Comparison of ENCODE assay signal across 30 mouse cellular contexts in genomic region chr11:117774925-117775324, GRCm38 (mm10). TPM values are rescaled to one million over a fixed set of nuclear protein-coding genes. Genes with fewer than 3 reads are reported as not detected.
DNase-seq lines count a peak whose midpoint lies in the region; ATAC-seq and TF ChIP-seq lines count a peak whose summit lies in the region.
"Had no signal": no experiment of that assay in that cellular context is flagged by ENCODE, and none has a peak within 500 bp of the region (broad histone marks: within the 10 kb centered on the region; RNA-seq: fewer than 3 reads in every experiment).

No protein-coding gene starts in this region.

- intact Hi-C loops in heart, adult 2 months (cut with DNase I): no loop called here
- intact Hi-C loops in heart, postnatal 14 days (cut with DNase I): no loop called here

- no peaks in the 10 kb centered on the region for H3K27me3 ChIP-seq in heart, adult 2 months (ENCODE audit: control insufficient read depth, insufficient read depth, low read length)
- no peaks in the 10 kb centered on the region for H3K27me3 ChIP-seq in heart, embryonic 11.5 days (ENCODE audit: control insufficient read depth, insufficient read depth, low read length)
- H3K27me3 ChIP-seq: CH12.LX; embryonic facial prominence, embryonic 12.5 days; embryonic facial prominence, embryonic 15.5 days; heart, embryonic 15.5 days; Patski had no signal

- 75% methylated on average over 10 of the region's 10 CpGs for WGBS in heart, adult 2 months
- 91% methylated on average over 10 of the region's 10 CpGs for WGBS in heart, embryonic 11.5 days (ENCODE audit: insufficient replicate concordance)

- no peaks in the 10 kb centered on the region for H3K36me3 ChIP-seq in heart, adult 2 months (ENCODE audit: control insufficient read depth, insufficient read depth, low read length)
- H3K36me3 ChIP-seq in heart, embryonic 11.5 days (ENCODE audit: control insufficient read depth, insufficient read depth, low read length): peaks cover 25% of the 10 kb centered on the region
- H3K36me3 ChIP-seq: hindbrain, embryonic 15.5 days had no signal

- no peak overlapping the region for H3K4me2 ChIP-seq in heart, embryonic 11.5 days
- H3K4me2 ChIP-seq: embryonic facial prominence, embryonic 12.5 days; embryonic facial prominence, embryonic 15.5 days; heart, embryonic 15.5 days; hindbrain, embryonic 12.5 days; hindbrain, embryonic 15.5 days had no signal

- no peak overlapping the region for H3K4me3 ChIP-seq in heart, adult 2 months
- H3K4me3 ChIP-seq in heart, embryonic 11.5 days (ENCODE audit: low read depth, low read length): no peak overlapping the region
- H3K4me3 ChIP-seq: embryonic facial prominence, embryonic 12.5 days; embryonic facial prominence, embryonic 15.5 days; gastrocnemius, adult 2 months; heart, embryonic 15.5 days; hindbrain, embryonic 12.5 days; hindbrain, embryonic 15.5 days had no signal

- TF ChIP-seq POLR2A in heart, adult 2 months (IDR thresholded peaks at IDR 0.05; ENCODE audit: insufficient read depth, low read depth, low read length): no peak

- no peak for TF ChIP-seq EP300 in heart, adult 2 months (IDR thresholded peaks at IDR 0.05; ENCODE audit: insufficient read depth, low read depth, low read length)

- no peak for ATAC-seq in heart, embryonic 11.5 days (replicated peaks; ENCODE audit: insufficient number of reproducible peaks, low FRiP score, low TSS enrichment)
- ATAC-seq: forebrain, embryonic 14.5 days; forebrain, postnatal 0 days; intestine, postnatal 0 days; Patski had no signal

- H3K9ac ChIP-seq in heart, adult 2 months (ENCODE audit: low read depth, low read length): no peak overlapping the region
- H3K9ac ChIP-seq in heart, embryonic 11.5 days (ENCODE audit: low read depth, low read length): no peak overlapping the region
- H3K9ac ChIP-seq: embryonic facial prominence, embryonic 12.5 days; embryonic facial prominence, embryonic 15.5 days; forebrain, postnatal 0 days; heart, embryonic 15.5 days; hindbrain, embryonic 12.5 days; hindbrain, embryonic 15.5 days had no signal

- no peak for TF ChIP-seq CTCF in heart, adult 2 months (IDR thresholded peaks at IDR 0.05)

- no peak overlapping the region for H3K27ac ChIP-seq in heart, adult 2 months
- no peak overlapping the region for H3K27ac ChIP-seq in heart, embryonic 11.5 days (ENCODE audit: low read depth, low read length)
- H3K27ac ChIP-seq: embryonic facial prominence, embryonic 12.5 days; embryonic facial prominence, embryonic 15.5 days; gastrocnemius, adult 2 months; heart, embryonic 15.5 days; hindbrain, embryonic 12.5 days; hindbrain, embryonic 15.5 days had no signal

- peak; percentile 47 to 60 for DNase-seq in cerebellum, postnatal 14 days
- no peak for DNase-seq in cerebellum, adult 18-20 months
- DNase-seq in heart, adult 2 months: peak; percentile 44 to 53
- peak; percentile 44 to 59 for DNase-seq in heart, postnatal 14 days
- DNase-seq in heart, postnatal 4 days: no peak
- DNase-seq: adrenal gland, postnatal 10 days; adrenal gland, postnatal 36 days; B cell, adult 2 months; cerebellum, adult 2 months; cerebellum, adult 9-11 months; forebrain, postnatal 0 days; gastrocnemius, adult 2 months; gastrocnemius, postnatal 14 days; kidney, adult 2 months had no signal

- no peaks in the 10 kb centered on the region for H3K79me2 ChIP-seq in heart, adult 2 months (replicated peaks; ENCODE audit: control insufficient read depth, insufficient read depth, low read length)

- peaks cover 3% of the 10 kb centered on the region; the same call in 1 of the 2 replicates for H3K4me1 ChIP-seq in heart, adult 2 months (ENCODE audit: control insufficient read depth, insufficient read depth, low read length)
- H3K4me1 ChIP-seq in heart, embryonic 11.5 days (ENCODE audit: control insufficient read depth, insufficient read depth, low read length): peaks cover 14% of the 10 kb centered on the region

- H3K9me3 ChIP-seq in heart, embryonic 11.5 days (replicated peaks; ENCODE audit: control insufficient read depth, low read length): no peaks in the 10 kb centered on the region
- H3K9me3 ChIP-seq: embryonic facial prominence, embryonic 12.5 days; embryonic facial prominence, embryonic 15.5 days; G1E; heart, embryonic 15.5 days; hindbrain, embryonic 12.5 days; hindbrain, embryonic 15.5 days had no signal

RNA-seq across cellular contexts. Expression of gene Tmc8, which starts 7.0 kb away (rescaled TPM):
- 1 to 10 TPM; 3.3 to 3.7 TPM for total RNA-seq in heart, adult 2 months (2021)
- polyA plus RNA-seq in heart, adult 2 months (2012; rRNA removed): 6.1 and 9.5 TPM in 2 replicates
- 4.4 and 4.5 TPM in 2 replicates for polyA plus RNA-seq in heart, embryonic 11.5 days (2014; fragmentation: Nextera tagmentation; extraction: Ambion mirVana)
- 1 to 10 TPM; 5.0 to 7.3 TPM for total RNA-seq in heart, postnatal 14 days (2021)
- 1 to 10 TPM; 3.1 to 3.3 TPM for total RNA-seq in heart, postnatal 4 days (2021)

RNA-seq across cellular contexts. Expression of gene Tmc6, which starts 7.1 kb away (rescaled TPM):
- 10 to 100 TPM; 12.6 to 15.7 TPM for total RNA-seq in heart, adult 2 months (2021)
- polyA plus RNA-seq in heart, adult 2 months (2012; rRNA removed): 18.1 and 23.3 TPM in 2 replicates
- polyA plus RNA-seq in heart, embryonic 11.5 days (2014; fragmentation: Nextera tagmentation; extraction: Ambion mirVana): 23.8 and 26.2 TPM in 2 replicates
- 10 to 100 TPM; 27.0 to 30.2 TPM for total RNA-seq in heart, postnatal 14 days (2021)
- total RNA-seq in heart, postnatal 4 days (2021): 10 to 100 TPM; 26.4 to 28.6 TPM

RNA-seq across cellular contexts. Expression of gene 6030468B19Rik, which starts 22.5 kb away (rescaled TPM):
- not detected for total RNA-seq in heart, adult 2 months (2021)
- polyA plus RNA-seq in heart, adult 2 months (2012; rRNA removed): 0.16 TPM in 1 of 2 replicates, not detected in the other
- polyA plus RNA-seq in heart, embryonic 11.5 days (2014; fragmentation: Nextera tagmentation; extraction: Ambion mirVana): 3.2 and 3.9 TPM in 2 replicates
- total RNA-seq in heart, postnatal 14 days (2021): not detected
- total RNA-seq in heart, postnatal 4 days (2021): not detected
- total RNA-seq: adrenal gland, adult 18-20 months; adrenal gland, postnatal 36 days; forebrain, postnatal 0 days; gastrocnemius, adult 2 months; gastrocnemius, postnatal 14 days; gastrocnemius, postnatal 4 days had no signal
- polyA plus RNA-seq: cerebellum, adult 2 months; forebrain, embryonic 14.5 days; forebrain, postnatal 0 days; hindbrain, embryonic 15.5 days; intestine, postnatal 0 days; kidney, embryonic 14.5 days; Patski had no signal

RNA-seq across cellular contexts. Expression of gene Gm20708, which starts 34.5 kb away (rescaled TPM):
- under 1 TPM; 0.44 to 0.48 TPM for total RNA-seq in heart, adult 2 months (2021)
- polyA plus RNA-seq in heart, adult 2 months (2012; rRNA removed): 0.57 and 0.79 TPM in 2 replicates
- polyA plus RNA-seq in heart, embryonic 11.5 days (2014; fragmentation: Nextera tagmentation; extraction: Ambion mirVana): 0.34 and 0.62 TPM in 2 replicates
- total RNA-seq in heart, postnatal 14 days (2021): 1 to 10 TPM in 1 of 2 experiments, under 1 TPM in 1; 0.98 to 2.3 TPM
- total RNA-seq in heart, postnatal 4 days (2021): 1 to 10 TPM; 2.7 to 3.5 TPM
- total RNA-seq: hematopoietic stem cell, adult 5-6 weeks had no signal
- polyA plus RNA-seq: intestine, embryonic 14.5 days had no signal

RNA-seq across cellular contexts. Expression of gene Syngr2, which starts 34.5 kb away (rescaled TPM):
- total RNA-seq in heart, adult 2 months (2021): 100 to 1,000 TPM; 109 to 129 TPM
- 217 and 273 TPM in 2 replicates for polyA plus RNA-seq in heart, adult 2 months (2012; rRNA removed)
- polyA plus RNA-seq in heart, embryonic 11.5 days (2014; fragmentation: Nextera tagmentation; extraction: Ambion mirVana): 78.7 and 79.2 TPM in 2 replicates
- 100 to 1,000 TPM; 108 to 109 TPM for total RNA-seq in heart, postnatal 14 days (2021)
- 10 to 100 TPM; 81.2 to 85.1 TPM for total RNA-seq in heart, postnatal 4 days (2021)

Comparison
In these comparisons a context has a peak if more than half of its experiments do, and no peak if none do; other contexts are left out.
1. DNase-seq: peak in cerebellum, postnatal 14 days (2 of 2), heart, adult 2 months (2 of 2) and heart, postnatal 14 days (2 of 2); none in cerebellum, adult 18-20 months (0 of 2) and heart, postnatal 4 days (single experiment).